Mouse (Mus musculus) gastrocnemius, postnatal 36 days (tissue): ENCODE measurements at regions not wholly inside any gene's neighbourhood (a gene's known extent, or its start where the extent isn't known, plus 50 kb on each side); places are given as distances from the start of the nearest gene placed in this dataset.
A peak's percentile ranks its signal among the peaks of the same experiment; 100 is the strongest.

Source experiments
- DNase-seq, 2 experiments: peaks; one replicate each; pipeline ENCODE4 v3.0.0; 2022
- intact Hi-C: fragments of 180-260 bp; cut with DNase I; formaldehyde crosslinking; loops from one replicate; pipeline ENCODE4 v1.15.1; 2025

DNA sequence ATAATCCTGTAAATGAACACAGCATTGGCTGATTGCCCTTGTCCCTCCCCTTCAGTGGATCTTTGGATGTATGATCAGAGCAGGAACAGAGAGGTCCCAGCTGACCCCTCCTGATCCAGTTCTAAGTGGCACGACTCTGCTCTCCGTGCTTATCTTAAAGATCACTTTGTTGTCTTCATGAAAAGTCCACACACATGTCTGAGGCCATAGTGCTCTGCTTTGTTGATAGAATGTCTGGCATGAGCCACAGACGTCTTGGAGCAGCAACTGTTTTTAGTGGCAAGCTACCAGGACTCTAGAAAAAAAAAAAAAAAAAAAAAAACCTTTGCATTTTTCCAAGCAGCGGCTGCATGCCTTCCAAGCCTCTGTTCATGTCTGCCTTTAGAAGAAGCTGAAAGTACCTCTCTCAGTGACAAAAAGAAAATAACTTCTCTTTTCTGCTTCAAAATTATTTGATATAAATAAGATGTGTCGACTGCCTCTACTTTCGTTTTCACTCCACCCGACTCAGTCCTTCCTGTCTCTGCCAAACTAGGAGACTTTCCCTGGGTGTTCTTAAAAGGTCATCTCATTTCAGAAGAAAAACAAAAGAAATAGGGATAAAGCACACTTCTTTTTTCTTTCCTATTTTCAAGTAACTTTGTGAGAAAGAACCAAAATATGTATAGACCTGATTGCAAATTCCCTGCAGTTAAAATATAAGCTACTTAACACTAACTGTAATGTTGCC lies 63.9 kb upstream of the Mbnl1 start:
- intact Hi-C loops, result loop anchor here (10.0 kb wide), 1 partner anchor 196 kb away; no protein-coding TSS in a partner anchor
- peak; percentile 31 to 40 for DNase-seq

DNA sequence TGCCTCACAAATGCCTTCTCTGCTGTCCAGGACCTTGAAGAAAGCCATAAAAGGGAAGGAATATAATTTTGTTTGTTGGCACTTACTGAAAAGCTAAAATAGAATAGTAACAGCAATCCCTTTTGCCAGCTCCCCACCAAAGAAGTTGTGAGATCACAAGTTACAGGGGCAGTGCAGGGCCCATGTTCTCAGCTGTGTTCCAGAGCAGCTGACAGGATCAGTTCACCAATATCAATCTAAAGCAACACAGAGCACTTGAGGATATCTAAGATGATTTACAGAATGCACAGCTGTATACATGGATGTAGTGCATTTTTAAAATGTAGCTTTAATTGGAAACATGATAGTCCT lies 63.4 kb upstream of the Mbnl1 start:
- no peak for DNase-seq
- intact Hi-C loops, result loop anchor here (10.0 kb wide), 1 partner anchor 196 kb away; no protein-coding TSS in a partner anchor

DNA sequence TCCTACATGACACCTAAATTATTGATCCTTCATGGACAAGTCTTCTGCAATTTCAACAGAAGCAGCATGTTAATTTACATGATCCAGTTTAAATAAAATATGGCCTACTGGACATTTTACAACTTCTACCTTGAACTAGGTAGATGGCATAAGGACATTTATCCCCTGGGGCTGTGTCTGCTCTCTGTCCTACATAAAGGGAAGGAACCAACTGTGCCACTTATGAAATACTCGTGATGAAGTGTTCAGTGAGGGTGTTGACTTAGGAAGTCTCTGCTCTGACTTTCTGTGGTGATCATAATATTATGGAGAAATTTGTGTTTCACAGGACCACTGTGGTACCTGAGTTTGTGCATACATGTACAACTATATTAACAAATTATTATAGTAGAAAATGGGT lies 60.9 kb upstream of the Mbnl1 start:
- no peak for DNase-seq
- intact Hi-C loops, result no loop called here

DNA sequence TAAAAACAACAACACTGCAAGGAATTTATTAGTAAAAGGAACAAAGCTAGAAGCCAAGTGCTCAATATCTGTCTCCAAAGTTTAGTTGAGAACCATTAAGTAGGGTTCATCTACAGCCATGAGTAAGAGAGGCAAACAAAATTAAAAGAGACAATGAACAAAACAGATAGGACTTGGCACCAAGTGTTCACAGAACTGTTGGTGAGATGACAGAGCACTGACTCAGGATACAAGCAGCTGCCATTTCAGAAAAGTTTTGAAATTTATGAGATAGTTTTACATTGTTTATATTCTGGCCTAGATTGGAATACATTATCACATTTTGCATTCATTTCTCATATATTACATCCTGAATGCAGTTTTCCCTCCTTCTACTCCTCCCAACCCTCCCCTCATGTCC lies 60.4 kb upstream of the Mbnl1 start:
- intact Hi-C loops, result no loop called here
- no peak for DNase-seq

DNA sequence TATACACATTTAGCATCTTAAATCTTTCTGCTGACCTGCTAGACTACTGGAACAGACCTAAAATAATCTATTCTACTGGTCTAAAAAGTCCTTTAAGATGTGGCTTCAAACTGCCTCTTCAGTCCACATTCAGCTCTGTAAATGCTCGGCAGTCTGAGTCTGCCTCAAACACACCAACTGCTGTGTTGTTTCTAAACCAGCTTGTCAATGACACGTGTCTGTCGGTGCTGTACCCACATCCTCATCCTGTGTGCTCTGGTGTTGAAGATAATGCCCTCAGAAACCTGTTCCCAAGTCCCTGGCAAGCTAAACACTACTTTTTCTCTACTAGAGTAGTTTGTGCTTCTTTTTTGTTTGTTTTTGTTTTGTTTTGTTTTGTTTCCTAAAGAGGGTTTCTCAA lies 58.9 kb upstream of the Mbnl1 start:
- intact Hi-C loops, result no loop called here
- no peak for DNase-seq

DNA sequence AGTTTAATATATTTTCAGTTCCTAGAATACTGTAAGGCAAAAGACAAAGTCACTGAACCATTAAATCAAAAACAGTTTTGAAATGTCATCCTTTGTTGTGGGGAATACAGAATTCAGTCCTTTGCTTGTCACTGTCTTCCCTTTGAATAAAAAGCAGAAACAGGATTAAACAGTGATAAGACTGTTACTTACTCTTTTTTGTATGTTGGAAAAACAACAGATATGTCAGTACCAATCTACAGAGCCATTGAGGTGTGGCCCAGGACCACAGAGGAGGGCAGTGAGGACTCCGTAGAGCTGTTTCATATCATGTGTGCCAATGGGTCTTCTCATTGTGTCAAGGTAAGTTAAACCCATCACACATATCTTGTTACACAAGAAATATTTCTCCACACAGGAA lies 55.6 kb upstream of the Mbnl1 start:
- intact Hi-C loops, result no loop called here
- no peak for DNase-seq

DNA sequence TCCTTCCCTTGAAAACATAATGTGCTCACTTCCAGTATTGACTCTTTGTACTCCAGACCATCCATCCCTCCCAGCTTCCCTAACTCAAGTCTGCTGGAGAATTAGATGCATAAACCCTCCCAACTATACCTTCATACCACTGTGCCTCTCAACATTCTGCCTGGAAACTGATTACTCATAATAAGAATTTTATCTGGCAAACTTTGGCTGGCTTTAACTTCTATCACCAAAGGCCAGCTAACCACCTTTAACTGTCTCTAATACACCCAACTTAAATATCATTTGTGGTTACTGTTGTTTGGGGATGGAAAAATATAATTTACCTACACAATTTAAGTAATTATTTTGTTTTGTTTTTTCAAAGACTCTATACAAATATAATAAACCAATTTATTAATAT lies 54.0 kb upstream of the Mbnl1 start:
- DNase-seq, result no peak
- intact Hi-C loops, result no loop called here

DNA sequence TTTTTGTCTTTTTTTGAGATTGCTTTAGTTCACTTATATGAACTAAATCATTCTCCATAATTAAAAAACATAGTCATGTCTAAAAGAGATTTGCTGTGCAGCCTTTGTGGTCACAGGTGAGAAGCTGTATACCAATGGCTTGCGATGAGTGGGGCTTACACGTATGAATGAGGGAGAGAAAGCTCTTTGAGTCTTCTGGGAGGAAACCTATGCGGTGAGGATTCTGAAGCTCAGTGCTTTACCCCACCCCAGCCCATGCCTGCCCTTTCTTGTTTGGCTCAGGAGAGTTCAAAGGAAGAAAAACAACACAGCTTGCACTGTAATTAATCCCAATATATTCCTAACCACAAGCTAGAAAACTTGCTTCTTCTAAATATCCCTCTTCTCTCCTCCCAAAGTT lies 53.4 kb upstream of the Mbnl1 start:
- intact Hi-C loops, result no loop called here
- no peak for DNase-seq
